Mouse (Mus musculus) liver, postnatal 0 days (tissue): ENCODE measurements around the gene Ankrd2. TPM values are rescaled to one million over a fixed set of nuclear protein-coding genes. Genes with fewer than 3 reads are reported as not detected.
A peak's percentile ranks its signal among the peaks of the same experiment; 100 is the strongest.

Source experiments
- ATAC-seq: fragments of 200-750 bp; cut with Nextera tagmentation; 2 replicates; pipeline ENCODE4 v1.8.0; 2017; ENCODE audit warnings: mild to moderate bottlenecking, moderate library complexity
- DNase-seq: peaks from one replicate; pipeline ENCODE4 v3.0.0-alpha.2; 2016
- H3K27ac ChIP-seq: fragments of 300-500 bp; sonication (generic); 2 replicates; pipeline ENCODE4 v1.5.1; 2014; ENCODE audit warnings: antibody characterized with exemption, moderate library complexity, mild to moderate bottlenecking, low read depth
- H3K27me3 ChIP-seq: fragments of 300-500 bp; sonication (generic); 2 replicates; pipeline ENCODE4 v1.6.1; 2014; ENCODE audit warnings: low read length, control low read depth, mixed read lengths; ENCODE audit not compliant: insufficient read depth
- H3K36me3 ChIP-seq: fragments of 300-500 bp; sonication (generic); replicated peaks from 2 replicates; pipeline ENCODE4 v1.6.1; 2014; ENCODE audit warnings: mild to moderate bottlenecking, control low read depth, low read length, moderate library complexity, mixed read lengths; ENCODE audit not compliant: insufficient read depth
- H3K4me1 ChIP-seq: fragments of 300-500 bp; sonication (generic); 2 replicates; pipeline ENCODE4 v1.6.1; 2014; ENCODE audit warnings: antibody characterized with exemption, mild to moderate bottlenecking, control low read depth; ENCODE audit not compliant: insufficient read depth
- H3K4me2 ChIP-seq: fragments of 300-500 bp; sonication (generic); 2 replicates; pipeline ENCODE4 v1.6.1; 2014; ENCODE audit warnings: low read depth, mild to moderate bottlenecking, low read length, moderate library complexity, mixed read lengths
- H3K4me3 ChIP-seq: fragments of 300-500 bp; sonication (generic); 2 replicates; pipeline ENCODE4 v1.5.1; 2014; ENCODE audit warnings: low read depth, low read length
- H3K9ac ChIP-seq: fragments of 300-500 bp; sonication (generic); replicated peaks from 2 replicates; pipeline ENCODE4 v1.6.1; 2014; ENCODE audit warnings: mild to moderate bottlenecking, moderate library complexity
- H3K9me3 ChIP-seq: fragments of 300-500 bp; sonication (generic); 2 replicates; pipeline ENCODE4 v1.6.1; 2016; ENCODE audit warnings: mild to moderate bottlenecking, control low read depth, low read length, mixed read lengths
- CTCF ChIP-seq: sonication (generic); IDR thresholded peaks from 2 replicates; pipeline ENCODE4 v1.5.1; 2016; ENCODE audit warnings: antibody characterized with exemption, low read depth
- EP300 ChIP-seq: IDR thresholded peaks from 2 replicates; pipeline ENCODE4 v1.6.1; 2016; ENCODE audit warnings: antibody characterized with exemption, low read depth, mild to moderate bottlenecking
- WGBS: fragments of 180-500 bp; shearing (Covaris S2); extraction: QIAGEN DNeasy Blood & Tissue Kit; methylation state at CpG from one replicate; pipeline ENCODE4 v1.1.7; 2014; ENCODE audit not compliant: insufficient replicate concordance; 5-methylcytosine and 5-hydroxymethylcytosine counted together
- polyA plus RNA-seq: library from polyadenylated mRNA; unstranded; fragments of >200 nt; fragmentation: Nextera tagmentation; extraction: Ambion mirVana; gene quantifications from 2 replicates; pipeline ENCODE4 v1.2.1, GENCODE M21; 2015

The Ankrd2 gene
- polyA plus RNA-seq, 1 experiment from 2014 or later = 0.22 TPM

- ATAC-seq = peak; percentile 19; the same call in 1 of the 2 replicates
- WGBS = 67% methylated on average over 7 of the region's 7 CpGs
These were observed 35.4 kb downstream of the Ankrd2 start for GRCm38 (mm10) chr19:42071221-42071620.

GRCm38 (mm10) chr19:42071886-42072608, 36.2 kb downstream of the Ankrd2 start:
- TF ChIP-seq EP300 = peak; percentile 66; the same call in 1 of the 2 replicates
- no peak for TF ChIP-seq CTCF
- H3K9ac ChIP-seq = peak overlapping the region; percentile 33; the same call in 1 of the 2 replicates
- H3K4me1 ChIP-seq = peaks cover 12% of the 10 kb centered on the region
- 54% methylated on average over 15 of the region's 15 CpGs for WGBS
- H3K9me3 ChIP-seq = no peaks in the 10 kb centered on the region
- DNase-seq (peak; percentile 49), ATAC-seq (peak; percentile 94)
- no peaks in the 10 kb centered on the region for H3K27me3 ChIP-seq
- H3K27ac ChIP-seq = peak overlapping the region; percentile 91
- no peak overlapping the region for H3K4me3 ChIP-seq
- peaks cover 8% of the 10 kb centered on the region for H3K36me3 ChIP-seq
- peak overlapping the region; percentile 2; the same call in 1 of the 2 replicates for H3K4me2 ChIP-seq

More at GRCm38 (mm10) chr19:42071221-42071620, 35.4 kb downstream of the Ankrd2 start:
- H3K9ac ChIP-seq = no peak overlapping the region
- no peak overlapping the region for H3K4me3 ChIP-seq
- no peak for DNase-seq
- TF ChIP-seq CTCF = peak; percentile 50
- TF ChIP-seq EP300 = no peak
- H3K27me3 ChIP-seq = no peaks in the 10 kb centered on the region
- peaks cover 12% of the 10 kb centered on the region for H3K4me1 ChIP-seq
- H3K4me2 ChIP-seq = no peak overlapping the region
- H3K27ac ChIP-seq = peak overlapping the region; percentile 91
- H3K36me3 ChIP-seq = peaks cover 8% of the 10 kb centered on the region
- no peaks in the 10 kb centered on the region for H3K9me3 ChIP-seq

- no peak for DNase-seq
- peak overlapping the region; percentile 33; the same call in 1 of the 2 replicates for H3K9ac ChIP-seq
These were observed 37.0 kb downstream of the Ankrd2 start for GRCm38 (mm10) chr19:42072802-42073201.

GRCm38 (mm10) chr19:42075051-42075450, 39.3 kb downstream of the Ankrd2 start:
- Histone ChIP-seq H3K27me3 (no peaks in the 10 kb centered on the region), H3K27ac (no peak overlapping the region), H3K4me3 (no peak overlapping the region), H3K9me3 (no peaks in the 10 kb centered on the region), H3K4me1 (peaks cover 8% of the 10 kb centered on the region), H3K4me2 (no peak overlapping the region), H3K9ac (no peak overlapping the region), H3K36me3 (peaks cover 3% of the 10 kb centered on the region)
- DNase-seq = no peak
- ATAC-seq = no peak
- TF ChIP-seq CTCF (no peak), EP300 (no peak)
- WGBS = 69% methylated on average over 2 of the region's 2 CpGs

More at GRCm38 (mm10) chr19:42072802-42073201, 37.0 kb downstream of the Ankrd2 start:
- TF ChIP-seq EP300 (no peak), CTCF (peak; percentile 58)
- ATAC-seq = peak; percentile 31; the same call in 1 of the 2 replicates
- Histone ChIP-seq H3K4me1 (peaks cover 12% of the 10 kb centered on the region), H3K9me3 (no peaks in the 10 kb centered on the region), H3K27ac (peak overlapping the region; percentile 91), H3K4me2 (peak overlapping the region; percentile 2; the same call in 1 of the 2 replicates), H3K36me3 (peaks cover 8% of the 10 kb centered on the region), H3K27me3 (no peaks in the 10 kb centered on the region), H3K4me3 (no peak overlapping the region)
- 62% methylated on average over 7 of the region's 7 CpGs for WGBS

- Histone ChIP-seq H3K36me3 (no peaks in the 10 kb centered on the region), H3K4me3 (no peak overlapping the region), H3K9me3 (no peaks in the 10 kb centered on the region), H3K27me3 (no peaks in the 10 kb centered on the region), H3K9ac (no peak overlapping the region), H3K4me2 (no peak overlapping the region), H3K27ac (no peak overlapping the region), H3K4me1 (peaks cover 7% of the 10 kb centered on the region)
- ATAC-seq = no peak
- DNase-seq = no peak
- 90% methylated on average over 16 of the region's 16 CpGs for WGBS
- no peak for TF ChIP-seq EP300
- TF ChIP-seq CTCF = no peak
These were observed 40.2 kb downstream of the Ankrd2 start for GRCm38 (mm10) chr19:42075992-42076391.

GRCm38 (mm10) chr19:42078566-42078965, 42.8 kb downstream of the Ankrd2 start:
- Histone ChIP-seq H3K4me3 (no peak overlapping the region), H3K4me2 (no peak overlapping the region), H3K9me3 (no peaks in the 10 kb centered on the region), H3K27ac (no peak overlapping the region), H3K36me3 (no peaks in the 10 kb centered on the region), H3K4me1 (no peaks in the 10 kb centered on the region), H3K27me3 (no peaks in the 10 kb centered on the region), H3K9ac (no peak overlapping the region)
- 85% methylated on average over 8 of the region's 8 CpGs for WGBS
- TF ChIP-seq CTCF (no peak), EP300 (no peak)
- DNase-seq (no peak), ATAC-seq (no peak)
